Mouse (Mus musculus) lung, postnatal 0 days (tissue): ENCODE measurements at regions not wholly inside any gene's neighbourhood (a gene's known extent, or its start where the extent isn't known, plus 50 kb on each side); places are given as distances from the start of the nearest gene placed in this dataset.

Source experiments
- ATAC-seq: fragments of 200-750 bp; cut with Nextera tagmentation; 2 replicates; pipeline ENCODE4 v1.8.0; 2017; ENCODE audit warnings: moderate library complexity
- DNase-seq: peaks from one replicate; pipeline ENCODE4 v3.0.0-alpha.2; 2016; ENCODE audit warnings: low spot score
- H3K27ac ChIP-seq: fragments of 300-500 bp; sonication (generic); 2 replicates; pipeline ENCODE4 v1.5.1; 2014; ENCODE audit warnings: antibody characterized with exemption, mild to moderate bottlenecking, low read length, mixed read lengths
- H3K27me3 ChIP-seq: fragments of 300-500 bp; sonication (generic); replicated peaks from 2 replicates; pipeline ENCODE4 v1.6.1; 2014; ENCODE audit warnings: low read length, mixed read lengths; ENCODE audit not compliant: insufficient read depth
- H3K36me3 ChIP-seq: fragments of 300-500 bp; sonication (generic); 2 replicates; pipeline ENCODE4 v1.6.1; 2014; ENCODE audit warnings: low read length, mixed read lengths; ENCODE audit not compliant: insufficient read depth
- H3K4me1 ChIP-seq: fragments of 300-500 bp; sonication (generic); 2 replicates; pipeline ENCODE4 v1.6.1; 2014; ENCODE audit warnings: antibody characterized with exemption, low read depth, low read length, mixed read lengths; ENCODE audit not compliant: insufficient read depth
- H3K4me2 ChIP-seq: fragments of 300-500 bp; sonication (generic); replicated peaks from 2 replicates; pipeline ENCODE4 v1.6.1; 2014; ENCODE audit warnings: low read depth, mild to moderate bottlenecking, low read length, moderate library complexity, mixed read lengths
- H3K4me3 ChIP-seq: fragments of 300-500 bp; sonication (generic); 2 replicates; pipeline ENCODE4 v1.5.1; 2014; ENCODE audit warnings: low read depth, low read length
- H3K9ac ChIP-seq: fragments of 300-500 bp; sonication (generic); replicated peaks from 2 replicates; pipeline ENCODE4 v1.6.1; 2014; ENCODE audit warnings: low read depth, mild to moderate bottlenecking
- H3K9me3 ChIP-seq: fragments of 300-500 bp; sonication (generic); 2 replicates; pipeline ENCODE4 v1.6.1; 2016; ENCODE audit warnings: low read length, mixed read lengths
- CTCF ChIP-seq: IDR thresholded peaks from 2 replicates; pipeline ENCODE4 v1.5.1; 2016; ENCODE audit warnings: antibody characterized with exemption, mild to moderate bottlenecking
- EP300 ChIP-seq: IDR thresholded peaks from 2 replicates; pipeline ENCODE4 v1.6.1; 2016; ENCODE audit warnings: antibody characterized with exemption, mild to moderate bottlenecking, control low read depth
- WGBS: fragments of 180-500 bp; shearing (Covaris S2); extraction: QIAGEN DNeasy Blood & Tissue Kit; methylation state at CpG from one replicate; pipeline ENCODE4 v1.1.7; 2014; 5-methylcytosine and 5-hydroxymethylcytosine counted together

DNA sequence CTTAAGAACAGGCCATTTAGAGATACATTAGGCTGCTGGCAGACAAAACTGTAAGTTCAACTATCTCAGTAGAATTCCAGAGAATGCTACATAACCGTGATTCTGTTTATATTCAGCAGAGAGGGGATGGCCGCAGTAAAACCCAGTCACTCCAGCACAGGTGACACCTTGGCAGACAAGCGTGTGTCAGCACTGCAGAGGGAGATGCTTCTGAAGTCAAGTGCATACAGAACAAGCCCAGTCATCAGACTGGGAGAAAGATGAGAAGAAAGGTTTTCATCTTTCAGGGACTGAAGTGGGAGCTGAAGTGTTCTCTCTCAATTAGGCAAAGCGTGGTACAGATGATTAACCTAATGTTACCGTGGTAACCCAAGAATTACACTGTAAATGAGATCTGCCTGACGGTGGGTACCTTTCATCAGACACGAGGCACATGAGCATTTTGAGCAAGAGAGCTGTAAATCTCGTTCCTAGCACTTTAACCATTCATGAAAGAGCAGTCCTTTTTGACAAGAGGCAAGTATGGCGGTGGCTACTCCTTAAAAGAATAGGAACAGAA is 130.3 kb downstream of the Barhl2 start:
- ATAC-seq = no peak

DNA sequence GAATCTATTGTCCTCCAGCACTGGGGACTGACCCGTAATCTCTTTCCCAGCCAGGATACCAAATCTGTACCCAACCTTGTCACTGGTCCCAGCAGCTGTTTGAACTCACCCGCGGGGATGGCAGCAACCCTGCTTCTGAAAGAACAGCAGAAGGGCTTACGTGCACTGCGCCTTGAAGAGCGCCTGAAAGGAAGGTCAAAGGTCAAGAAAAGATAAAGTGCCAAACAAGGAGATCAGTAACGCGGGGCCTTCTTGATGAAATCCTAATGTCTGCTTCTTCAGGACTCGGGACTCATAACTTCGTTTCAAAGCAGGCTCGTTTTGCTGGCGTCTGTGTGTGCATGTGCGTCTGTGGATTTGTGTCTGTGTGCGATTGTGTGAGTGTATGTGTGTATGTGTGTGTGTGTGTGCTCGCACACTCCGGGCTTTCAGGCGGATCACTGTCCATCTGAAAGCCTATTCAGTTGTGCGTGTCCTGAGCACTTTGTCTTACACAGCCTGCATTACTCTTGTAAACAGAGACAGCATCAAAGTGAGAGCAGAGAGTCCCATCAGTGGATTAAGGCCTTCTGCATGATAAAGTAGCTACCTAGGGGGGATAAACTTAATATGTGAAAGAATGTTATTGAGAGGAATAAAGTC is 135.3 kb downstream of the Barhl2 start:
- H3K9me3 ChIP-seq = no peaks in the 10 kb centered on the region
- no peaks in the 10 kb centered on the region for H3K4me1 ChIP-seq
- no peak for TF ChIP-seq CTCF
- TF ChIP-seq EP300 = no peak
- H3K27ac ChIP-seq = no peak overlapping the region
- no peaks in the 10 kb centered on the region for H3K27me3 ChIP-seq
- ATAC-seq (no peak), DNase-seq (no peak)
- H3K9ac ChIP-seq = no peak overlapping the region
- no peak overlapping the region for H3K4me2 ChIP-seq
- H3K36me3 ChIP-seq = no peaks in the 10 kb centered on the region
- WGBS = 31% methylated on average over 18 of the region's 18 CpGs
- no peak overlapping the region for H3K4me3 ChIP-seq

More for the DNA sequence above, 130.3 kb downstream of the Barhl2 start:
- H3K4me3 ChIP-seq = no peak overlapping the region
- H3K36me3 ChIP-seq = no peaks in the 10 kb centered on the region
- no peaks in the 10 kb centered on the region for H3K9me3 ChIP-seq
- no peak for TF ChIP-seq EP300
- H3K9ac ChIP-seq = no peak overlapping the region
- no peaks in the 10 kb centered on the region for H3K27me3 ChIP-seq
- no peak overlapping the region for H3K27ac ChIP-seq
- WGBS = 41% methylated on average over 9 of the region's 9 CpGs
- DNase-seq = no peak
- H3K4me2 ChIP-seq = no peak overlapping the region
- no peaks in the 10 kb centered on the region for H3K4me1 ChIP-seq

DNA sequence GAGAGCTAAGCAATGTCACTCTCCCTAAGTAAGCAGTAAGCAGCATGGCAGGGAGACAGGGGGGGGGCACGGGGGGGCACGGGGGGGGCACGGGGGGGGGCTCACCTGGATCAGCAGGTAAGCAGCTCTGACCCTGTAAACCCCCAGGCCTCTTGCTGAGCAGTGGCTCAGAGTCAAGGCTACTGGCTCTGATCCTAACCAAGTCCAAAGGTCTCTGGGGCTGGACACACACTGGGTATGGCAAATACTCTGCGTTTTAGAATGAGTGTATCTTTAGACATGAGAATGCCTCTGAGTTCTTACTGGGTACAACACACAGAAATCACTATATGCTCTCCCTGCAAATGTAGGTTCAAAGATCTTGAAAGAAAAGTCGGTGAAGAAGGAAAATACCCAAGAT is 136.5 kb downstream of the Barhl2 start:
- WGBS = 54% methylated on average over 2 of the region's 5 CpGs
- Histone ChIP-seq H3K9ac (no peak overlapping the region), H3K27me3 (no peaks in the 10 kb centered on the region), H3K9me3 (no peaks in the 10 kb centered on the region), H3K4me1 (no peaks in the 10 kb centered on the region), H3K4me3 (no peak overlapping the region), H3K4me2 (no peak overlapping the region), H3K27ac (no peak overlapping the region), H3K36me3 (no peaks in the 10 kb centered on the region)
- DNase-seq (no peak), ATAC-seq (no peak)
- TF ChIP-seq EP300 (no peak), CTCF (no peak)

DNA sequence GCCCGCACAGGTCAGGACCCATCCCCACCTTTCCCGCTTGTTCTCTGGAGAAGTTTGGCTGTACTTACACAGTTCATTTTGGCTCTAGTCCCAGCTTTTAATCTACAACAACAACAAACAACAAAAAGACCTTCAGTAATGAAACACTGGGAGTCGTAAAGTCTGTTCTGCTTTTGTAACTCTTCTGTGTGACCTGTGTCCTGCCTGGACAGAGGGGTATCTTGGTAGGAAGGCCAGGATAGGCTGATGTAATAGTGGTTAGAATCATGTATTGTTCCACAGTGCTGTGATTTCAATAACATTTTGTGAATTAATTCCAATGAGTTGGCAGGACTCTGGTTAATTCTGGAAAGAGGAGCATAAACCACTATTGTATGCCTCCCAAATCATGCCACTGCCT is 136.9 kb downstream of the Barhl2 start:
- no peaks in the 10 kb centered on the region for H3K9me3 ChIP-seq
- H3K36me3 ChIP-seq = no peaks in the 10 kb centered on the region
- H3K27me3 ChIP-seq = no peaks in the 10 kb centered on the region
- TF ChIP-seq EP300 = no peak
- no peak for TF ChIP-seq CTCF
- DNase-seq (no peak), ATAC-seq (no peak)
- 72% methylated on average over 3 of the region's 3 CpGs for WGBS
- H3K9ac ChIP-seq = no peak overlapping the region
- no peak overlapping the region for H3K27ac ChIP-seq
- H3K4me3 ChIP-seq = no peak overlapping the region
- H3K4me1 ChIP-seq = no peaks in the 10 kb centered on the region
- no peak overlapping the region for H3K4me2 ChIP-seq

DNA sequence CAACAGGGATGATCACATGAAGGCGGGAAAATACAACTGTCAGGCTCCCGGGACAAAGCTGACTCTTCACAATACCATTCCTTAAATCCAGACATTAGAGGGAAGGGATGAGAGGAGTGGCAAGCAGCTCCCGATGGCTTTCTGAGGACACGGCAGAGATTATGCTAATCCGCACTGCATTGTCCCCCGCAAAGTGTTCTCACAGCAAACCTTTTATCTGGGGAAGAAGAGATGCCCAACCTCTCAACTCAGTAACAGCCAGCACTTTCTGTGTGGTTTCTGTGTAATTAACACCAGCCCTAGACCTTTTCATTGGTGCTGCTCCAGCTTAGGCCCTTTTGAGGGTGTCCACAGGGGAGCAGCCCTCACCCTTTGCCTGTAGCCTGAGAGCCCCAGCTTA is 137.9 kb downstream of the Barhl2 start:
- no peaks in the 10 kb centered on the region for H3K4me1 ChIP-seq
- H3K9ac ChIP-seq = no peak overlapping the region
- no peaks in the 10 kb centered on the region for H3K9me3 ChIP-seq
- ATAC-seq (no peak), DNase-seq (no peak)
- H3K4me3 ChIP-seq = no peak overlapping the region
- H3K27me3 ChIP-seq = no peaks in the 10 kb centered on the region
- H3K36me3 ChIP-seq = no peaks in the 10 kb centered on the region
- WGBS = 53% methylated on average over 6 of the region's 6 CpGs
- no peak overlapping the region for H3K4me2 ChIP-seq
- no peak overlapping the region for H3K27ac ChIP-seq
- TF ChIP-seq CTCF (no peak), EP300 (no peak)

DNA sequence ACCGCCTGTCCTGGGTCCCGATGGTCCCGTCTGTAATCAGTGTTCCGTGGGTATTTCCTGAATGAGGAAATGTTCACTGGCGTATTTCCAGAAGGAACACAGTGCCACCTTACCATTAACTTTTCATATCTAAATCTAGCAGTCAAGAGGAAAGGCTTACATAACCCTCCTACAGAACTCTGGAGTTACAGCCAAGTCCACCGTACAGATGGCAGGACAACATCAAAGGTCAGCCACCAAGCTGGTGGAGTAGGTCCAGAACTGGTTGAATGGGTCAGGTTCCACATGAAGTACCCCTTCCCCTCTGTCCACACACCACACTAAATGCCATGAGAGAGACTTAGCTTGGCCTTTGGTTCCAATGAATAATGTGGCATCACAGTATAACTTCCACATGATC is 139.7 kb downstream of the Barhl2 start:
- H3K9ac ChIP-seq = no peak overlapping the region
- H3K27me3 ChIP-seq = no peaks in the 10 kb centered on the region
- no peak overlapping the region for H3K4me3 ChIP-seq
- no peaks in the 10 kb centered on the region for H3K36me3 ChIP-seq
- TF ChIP-seq CTCF (no peak), EP300 (no peak)
- H3K27ac ChIP-seq = no peak overlapping the region
- ATAC-seq (no peak), DNase-seq (peak; percentile 27)
- no peak overlapping the region for H3K4me2 ChIP-seq
- WGBS = 58% methylated on average over 6 of the region's 6 CpGs
- H3K9me3 ChIP-seq = no peaks in the 10 kb centered on the region
- no peaks in the 10 kb centered on the region for H3K4me1 ChIP-seq

DNA sequence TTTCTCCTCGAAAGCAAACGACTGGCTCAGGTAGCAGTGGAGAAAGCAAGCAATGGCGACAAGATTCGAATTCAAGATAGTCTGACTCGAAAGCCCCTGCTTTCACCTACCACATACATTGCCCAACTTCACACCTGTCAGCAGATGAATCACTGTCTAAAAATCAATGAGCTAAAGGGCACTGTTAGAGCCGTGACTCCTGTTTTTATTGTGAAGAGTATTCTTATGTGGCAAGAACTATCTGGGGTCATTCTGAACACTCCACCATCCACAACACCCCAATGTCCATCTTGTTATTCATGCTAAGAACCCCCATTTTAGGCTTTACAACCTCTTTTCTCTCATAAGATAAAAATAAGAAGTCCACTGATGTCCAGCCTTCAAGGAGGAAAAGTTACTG is 144.1 kb downstream of the Barhl2 start:
- 78% methylated on average over 6 of the region's 6 CpGs for WGBS
- H3K9ac ChIP-seq = no peak overlapping the region
- no peaks in the 10 kb centered on the region for H3K36me3 ChIP-seq
- H3K4me3 ChIP-seq = no peak overlapping the region
- no peak for DNase-seq
- H3K27ac ChIP-seq = no peak overlapping the region
- no peak overlapping the region for H3K4me2 ChIP-seq
- TF ChIP-seq EP300 = no peak
- no peak for TF ChIP-seq CTCF
- H3K27me3 ChIP-seq = no peaks in the 10 kb centered on the region
- no peaks in the 10 kb centered on the region for H3K4me1 ChIP-seq
- ATAC-seq = no peak
- H3K9me3 ChIP-seq = no peaks in the 10 kb centered on the region
